ENCODE assay signal across 15 mouse cellular contexts in the genomic region with DNA sequence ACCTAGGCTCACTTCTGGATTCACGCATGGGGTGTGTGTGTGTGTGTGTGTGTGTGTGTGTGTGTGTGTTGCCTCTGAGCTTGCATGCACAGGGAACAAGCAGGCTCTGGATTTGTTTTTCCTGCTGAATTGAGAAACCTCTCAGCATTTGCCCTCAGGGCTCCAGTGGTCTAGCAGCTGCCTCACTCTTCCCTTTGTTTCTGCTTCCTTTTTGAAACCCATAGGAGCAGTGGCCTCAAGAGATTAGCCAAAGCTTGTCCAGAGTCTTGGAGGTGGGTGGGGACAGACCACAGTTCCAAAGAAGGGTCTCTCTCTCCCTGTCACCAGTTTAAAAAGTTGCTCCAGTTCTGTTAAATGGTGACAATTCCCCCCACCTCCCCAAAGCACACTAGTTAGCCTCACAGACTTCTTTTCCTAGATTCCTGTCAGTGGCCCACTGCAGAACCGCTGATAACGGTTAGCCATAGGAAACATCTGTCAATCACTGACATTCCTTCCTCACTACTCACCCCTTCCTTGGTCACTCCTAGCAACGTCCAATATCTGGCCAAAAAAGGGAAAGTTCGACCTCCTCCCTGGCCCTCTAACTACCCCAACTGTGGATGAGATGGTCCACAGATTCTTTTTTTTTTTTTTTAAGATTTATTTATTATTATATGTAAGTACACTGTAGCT. TPM values are rescaled to one million over a fixed set of nuclear protein-coding genes. Genes with fewer than 3 reads are reported as not detected.
DNase-seq lines count a peak whose midpoint lies in the region; ATAC-seq and TF ChIP-seq lines count a peak whose summit lies in the region.
"Had no signal": no experiment of that assay in that cellular context is flagged by ENCODE, and none has a peak within 500 bp of the region (broad histone marks: within the 10 kb centered on the region; RNA-seq: fewer than 3 reads in every experiment).

No protein-coding gene starts in this region.

- no peak overlapping the region for H3K4me2 ChIP-seq in liver, embryonic 12.5 days
- H3K4me2 ChIP-seq in liver, embryonic 11.5 days = no peak overlapping the region
- H3K4me2 ChIP-seq: hindbrain, embryonic 12.5 days had no signal

- no peaks in the 10 kb centered on the region for H3K36me3 ChIP-seq in liver, embryonic 12.5 days
- H3K36me3 ChIP-seq in liver, embryonic 11.5 days (ENCODE audit: control insufficient read depth, insufficient read depth, low read length) = no peaks in the 10 kb centered on the region
- H3K36me3 ChIP-seq: hindbrain, embryonic 12.5 days had no signal

- no peaks in the 10 kb centered on the region for H3K27me3 ChIP-seq in liver, embryonic 12.5 days (replicated peaks)
- no peaks in the 10 kb centered on the region for H3K27me3 ChIP-seq in liver, embryonic 11.5 days (replicated peaks; ENCODE audit: control insufficient read depth, insufficient read depth, low read length)
- H3K27me3 ChIP-seq: hindbrain, embryonic 12.5 days had no signal

- TF ChIP-seq CTCF in embryonic fibroblast, embryonic 13.5 days (IDR thresholded peaks at IDR 0.05; ENCODE audit: borderline replicate concordance, insufficient read depth, low read length) = no peak

- 12% methylated on average over 5 of the region's 5 CpGs for WGBS in liver, embryonic 12.5 days (ENCODE audit: insufficient replicate concordance)
- 15% methylated on average over 5 of the region's 5 CpGs for WGBS in liver, embryonic 11.5 days

- no peak for TF ChIP-seq POLR2A in embryonic fibroblast, embryonic 13.5 days (IDR thresholded peaks at IDR 0.05; ENCODE audit: low read depth, low read length)

- no peak for ATAC-seq in liver, embryonic 12.5 days
- no peak; the same call in 1 of the 2 replicates for ATAC-seq in liver, embryonic 11.5 days (replicated peaks; ENCODE audit: low FRiP score)
- ATAC-seq: intestine, postnatal 0 days; lung, postnatal 0 days had no signal

- H3K9ac ChIP-seq in liver, embryonic 12.5 days = no peak overlapping the region
- no peak overlapping the region for H3K9ac ChIP-seq in liver, embryonic 11.5 days (ENCODE audit: low read depth, low read length)
- H3K9ac ChIP-seq: hindbrain, embryonic 12.5 days had no signal

- H3K9me3 ChIP-seq in liver, embryonic 12.5 days (replicated peaks) = no peaks in the 10 kb centered on the region
- no peaks in the 10 kb centered on the region for H3K9me3 ChIP-seq in liver, embryonic 11.5 days (ENCODE audit: control insufficient read depth, low read length)
- H3K9me3 ChIP-seq: hindbrain, embryonic 12.5 days had no signal

- peaks cover 37% of the 10 kb centered on the region for H3K4me1 ChIP-seq in liver, embryonic 12.5 days
- peaks cover 22% of the 10 kb centered on the region; the same call in 1 of the 2 replicates for H3K4me1 ChIP-seq in liver, embryonic 11.5 days (replicated peaks; ENCODE audit: control insufficient read depth, insufficient read depth, low read length)
- H3K4me1 ChIP-seq in embryonic fibroblast, embryonic 13.5 days (ENCODE audit: control insufficient read depth, insufficient read depth, low read length) = peaks cover 12% of the 10 kb centered on the region; the same call in 1 of the 2 replicates

- peak overlapping the region; percentile 36; the same call in 1 of the 2 replicates for H3K27ac ChIP-seq in liver, embryonic 12.5 days
- no peak overlapping the region for H3K27ac ChIP-seq in liver, embryonic 11.5 days (ENCODE audit: low read depth, low read length)
- peak overlapping the region; percentile 49; the same call in 1 of the 2 replicates for H3K27ac ChIP-seq in embryonic fibroblast, embryonic 13.5 days (ENCODE audit: insufficient read depth, low read length)
- H3K27ac ChIP-seq: hindbrain, embryonic 12.5 days had no signal

- no peak overlapping the region for H3K4me3 ChIP-seq in liver, embryonic 12.5 days
- no peak overlapping the region for H3K4me3 ChIP-seq in liver, embryonic 11.5 days (ENCODE audit: low read depth, low read length)
- no peak overlapping the region for H3K4me3 ChIP-seq in embryonic fibroblast, embryonic 13.5 days (ENCODE audit: insufficient read depth, low read length)
- H3K4me3 ChIP-seq: hindbrain, embryonic 12.5 days had no signal

- DNase-seq in liver, embryonic 11.5 days (ENCODE audit: low spot score) = no peak
- DNase-seq in 416B (ENCODE audit: low read depth) = peak; percentile 84
- DNase-seq in Muller cell, postnatal 12 days (ENCODE audit: inconsistent ontology term) = peak; percentile 40
- no peak for DNase-seq in left cerebral cortex, adult 8-10 months (ENCODE audit: low spot score in 2 of 2)
- DNase-seq in gastrocnemius, postnatal 14 days = no peak
- DNase-seq: cerebellum, adult 9-10 months; gastrocnemius, postnatal 36 days; layer of hippocampus, postnatal 36 days; right cerebral cortex, postnatal 14 days; thymus, postnatal 36 days had no signal

- intact Hi-C loops in gastrocnemius, postnatal 14 days (cut with DNase I; ENCODE audit: low total_unique reads) = no loop called here

RNA-seq across cellular contexts. Expression of gene Ggta1, which starts 24.1 kb away (rescaled TPM):
- 12.7 and 13.0 TPM in 2 replicates for polyA plus RNA-seq in liver, embryonic 12.5 days (2016; fragmentation: Nextera tagmentation; extraction: Ambion mirVana)
- polyA plus RNA-seq in liver, embryonic 11.5 days (2014; fragmentation: Nextera tagmentation; extraction: Ambion mirVana) = 18.6 and 19.5 TPM in 2 replicates
- 58.5 and 77.0 TPM in 2 replicates for polyA plus RNA-seq in embryonic fibroblast, embryonic 13.5 days (2011; ENCODE audit: insufficient read length, low read depth, missing spikeins)
- 1 to 10 TPM; 4.0 to 7.7 (median 5.6) TPM for total RNA-seq in left cerebral cortex, adult 8-10 months (2022)
- 10 to 100 TPM; 11.1 to 15.6 TPM for total RNA-seq in gastrocnemius, postnatal 14 days (2021)

Comparison
In these comparisons a context has a peak if more than half of its experiments do, and no peak if none do; other contexts are left out.
1. DNase-seq: peak in 416B (single experiment) and Muller cell, postnatal 12 days (single experiment); none in liver, embryonic 11.5 days (single experiment), left cerebral cortex, adult 8-10 months (0 of 2) and gastrocnemius, postnatal 14 days (single experiment).